Mouse (Mus musculus) gastrocnemius, adult 8-10 months (tissue): Measurements from ENCODE around the gene Gm20481. TPM values are rescaled to one million over a fixed set of nuclear protein-coding genes. Genes with fewer than 3 reads are reported as not detected.
A peak's percentile ranks its signal among the peaks of the same experiment; 100 is the strongest.
"Not testable (repeated sequence)": the region's sequence is repeated elsewhere in the genome, so short reads cannot be mapped to it uniquely, and the experiment has no call there.

ENCODE experiments used
- DNase-seq, 2 experiments: peaks; one replicate each; pipeline ENCODE4 v3.0.0; 2022; ENCODE audit warnings: low spot score in 2 of 2
- total RNA-seq, 4 experiments: library from RNA; stranded (reverse); gene quantifications; 2 replicates each; pipeline ENCODE4 v1.2.4; 2022

The Gm20481 gene
- total RNA-seq, 4 experiments from 2014 or later = not detected

GRCm38 (mm10) chr17:35003022-35003838, 33.5 kb downstream of the Gm20481 start:
- DNase-seq = no peak

- no peak for DNase-seq
Measured at GRCm38 (mm10) chr17:35004075-35004717, 34.5 kb downstream of the Gm20481 start.

GRCm38 (mm10) chr17:35005158-35005557, 35.4 kb downstream of the Gm20481 start:
- DNase-seq = no peak

- DNase-seq = not testable (repeated sequence)
Measured at GRCm38 (mm10) chr17:35005902-35006301, 36.2 kb downstream of the Gm20481 start.

GRCm38 (mm10) chr17:35007387-35007991, 37.8 kb downstream of the Gm20481 start:
- no peak for DNase-seq

GRCm38 (mm10) chr17:35009586-35009985, 39.9 kb downstream of the Gm20481 start:
- DNase-seq = no peak

- DNase-seq = no peak
Measured at GRCm38 (mm10) chr17:35011440-35011839, 41.7 kb downstream of the Gm20481 start.

- no peak for DNase-seq
Measured at GRCm38 (mm10) chr17:35012430-35012829, 42.7 kb downstream of the Gm20481 start.

- no peak for DNase-seq
Measured at GRCm38 (mm10) chr17:35013221-35013620, 43.5 kb downstream of the Gm20481 start.

- no peak for DNase-seq
Measured at GRCm38 (mm10) chr17:35015296-35015695, 45.6 kb downstream of the Gm20481 start.

GRCm38 (mm10) chr17:35016376-35016775, 46.7 kb downstream of the Gm20481 start, which contains the start of gene Vwa7:
TSS of gene Vwa7 (plus strand) at chr17:35016579.
- DNase-seq = peak; percentile 35 to 43

GRCm38 (mm10) chr17:35016791-35017705, 47.3 kb downstream of the Gm20481 start:
- DNase-seq = no peak

- no peak for DNase-seq
Measured at GRCm38 (mm10) chr17:35017706-35018030, 48.0 kb downstream of the Gm20481 start.

GRCm38 (mm10) chr17:35018171-35018570, 48.5 kb downstream of the Gm20481 start:
- DNase-seq = no peak

GRCm38 (mm10) chr17:35019894-35020293, 50.2 kb downstream of the Gm20481 start:
- no peak for DNase-seq

- no peak for DNase-seq
Measured at GRCm38 (mm10) chr17:35020551-35020950, 50.8 kb downstream of the Gm20481 start.

- peak; percentile 80 to 87 for DNase-seq
Measured at GRCm38 (mm10) chr17:35021163-35021808, 51.6 kb downstream of the Gm20481 start.
